Mouse (Mus musculus): ENCODE measurements at regions not wholly inside any gene's neighbourhood (a gene's known extent, or its start where the extent isn't known, plus 50 kb on each side); places are given as distances from the start of the nearest gene placed in this dataset.

GRCm38 (mm10) chr3:131919476-131919875 is 165.6 kb upstream of the Dkk2 start:
- Histone ChIP-seq H3K4me3 (ENCODE audit: low read depth, low read length) (no peak overlapping the region), H3K4me1 (ENCODE audit: control insufficient read depth, low read depth, low read length) (no peaks in the 10 kb centered on the region), H3K9ac (ENCODE audit: low read depth, low read length) (no peak overlapping the region), H3K27ac (ENCODE audit: low read length) (no peak overlapping the region), H3K27me3 (ENCODE audit: control insufficient read depth, insufficient read depth, low read depth, low read length) (no peaks in the 10 kb centered on the region), H3K4me2 (ENCODE audit: low read depth, low read length) (no peak overlapping the region), H3K9me3 (replicated peaks; ENCODE audit: control insufficient read depth, low read length) (no peaks in the 10 kb centered on the region), H3K36me3 (ENCODE audit: control insufficient read depth, insufficient read depth) (no peaks in the 10 kb centered on the region)
- WGBS (ENCODE audit: insufficient replicate concordance) = 62% methylated on average over 12 of the region's 12 CpGs
- no peak for ATAC-seq (ENCODE audit: low read depth)

- no peaks in the 10 kb centered on the region for H3K9me3 ChIP-seq (replicated peaks; ENCODE audit: control insufficient read depth, low read length)
These were observed 163.9 kb upstream of the Dkk2 start for GRCm38 (mm10) chr3:131921161-131921560.

GRCm38 (mm10) chr3:131922733-131923132 is 162.4 kb upstream of the Dkk2 start:
- Histone ChIP-seq H3K9ac (ENCODE audit: low read depth, low read length) (no peak overlapping the region), H3K4me1 (ENCODE audit: control insufficient read depth, low read depth, low read length) (no peaks in the 10 kb centered on the region), H3K4me2 (ENCODE audit: low read depth, low read length) (no peak overlapping the region), H3K9me3 (replicated peaks; ENCODE audit: control insufficient read depth, low read length) (no peaks in the 10 kb centered on the region), H3K27ac (ENCODE audit: low read length) (no peak overlapping the region), H3K27me3 (ENCODE audit: control insufficient read depth, insufficient read depth, low read depth, low read length) (no peaks in the 10 kb centered on the region), H3K4me3 (ENCODE audit: low read depth, low read length) (no peak overlapping the region), H3K36me3 (ENCODE audit: control insufficient read depth, insufficient read depth) (no peaks in the 10 kb centered on the region)
- 26% methylated on average over 1 of the region's 1 CpGs for WGBS (ENCODE audit: insufficient replicate concordance)
- no peak for ATAC-seq (ENCODE audit: low read depth)

More at GRCm38 (mm10) chr3:131921161-131921560, 163.9 kb upstream of the Dkk2 start:
- Histone ChIP-seq H3K27ac (ENCODE audit: low read length) (no peak overlapping the region), H3K27me3 (ENCODE audit: control insufficient read depth, insufficient read depth, low read depth, low read length) (no peaks in the 10 kb centered on the region), H3K9ac (ENCODE audit: low read depth, low read length) (no peak overlapping the region), H3K4me3 (ENCODE audit: low read depth, low read length) (no peak overlapping the region), H3K4me2 (ENCODE audit: low read depth, low read length) (no peak overlapping the region), H3K36me3 (ENCODE audit: control insufficient read depth, insufficient read depth) (no peaks in the 10 kb centered on the region), H3K4me1 (ENCODE audit: control insufficient read depth, low read depth, low read length) (no peaks in the 10 kb centered on the region)
- ATAC-seq (ENCODE audit: low read depth) = no peak
- WGBS (ENCODE audit: insufficient replicate concordance) = 68% methylated on average over 6 of the region's 6 CpGs

- WGBS (ENCODE audit: insufficient replicate concordance) = 69% methylated on average over 7 of the region's 7 CpGs
- H3K9ac ChIP-seq (ENCODE audit: low read depth, low read length) = no peak overlapping the region
- H3K9me3 ChIP-seq (replicated peaks; ENCODE audit: control insufficient read depth, low read length) = no peaks in the 10 kb centered on the region; the same call in 1 of the 2 replicates
These were observed 144.2 kb upstream of the Dkk2 start for GRCm38 (mm10) chr3:131940896-131941295.

GRCm38 (mm10) chr3:131941961-131942753 is 142.9 kb upstream of the Dkk2 start:
- 37% methylated on average over 24 of the region's 24 CpGs for WGBS (ENCODE audit: insufficient replicate concordance)
- Histone ChIP-seq H3K4me2 (ENCODE audit: low read depth, low read length) (no peak overlapping the region), H3K27me3 (ENCODE audit: control insufficient read depth, insufficient read depth, low read depth, low read length) (no peaks in the 10 kb centered on the region), H3K4me3 (ENCODE audit: low read depth, low read length) (no peak overlapping the region), H3K4me1 (ENCODE audit: control insufficient read depth, low read depth, low read length) (no peaks in the 10 kb centered on the region), H3K36me3 (ENCODE audit: control insufficient read depth, insufficient read depth) (no peaks in the 10 kb centered on the region), H3K9ac (ENCODE audit: low read depth, low read length) (no peak overlapping the region), H3K27ac (ENCODE audit: low read length) (no peak overlapping the region), H3K9me3 (replicated peaks; ENCODE audit: control insufficient read depth, low read length) (no peaks in the 10 kb centered on the region; the same call in 1 of the 2 replicates)
- ATAC-seq (ENCODE audit: low read depth) = no peak

More at GRCm38 (mm10) chr3:131940896-131941295, 144.2 kb upstream of the Dkk2 start:
- Histone ChIP-seq H3K27ac (ENCODE audit: low read length) (no peak overlapping the region), H3K27me3 (ENCODE audit: control insufficient read depth, insufficient read depth, low read depth, low read length) (no peaks in the 10 kb centered on the region), H3K36me3 (ENCODE audit: control insufficient read depth, insufficient read depth) (no peaks in the 10 kb centered on the region), H3K4me3 (ENCODE audit: low read depth, low read length) (no peak overlapping the region), H3K4me1 (ENCODE audit: control insufficient read depth, low read depth, low read length) (no peaks in the 10 kb centered on the region), H3K4me2 (ENCODE audit: low read depth, low read length) (no peak overlapping the region)
- ATAC-seq (ENCODE audit: low read depth) = no peak

GRCm38 (mm10) chr3:131943436-131943835 is 141.7 kb upstream of the Dkk2 start:
- H3K9ac ChIP-seq (ENCODE audit: low read depth, low read length) = no peak overlapping the region
- H3K4me2 ChIP-seq (ENCODE audit: low read depth, low read length) = no peak overlapping the region
- no peak for ATAC-seq (ENCODE audit: low read depth)
- H3K27me3 ChIP-seq (ENCODE audit: control insufficient read depth, insufficient read depth, low read depth, low read length) = no peaks in the 10 kb centered on the region
- no peak overlapping the region for H3K27ac ChIP-seq (ENCODE audit: low read length)
- no peaks in the 10 kb centered on the region; the same call in 1 of the 2 replicates for H3K9me3 ChIP-seq (replicated peaks; ENCODE audit: control insufficient read depth, low read length)
- WGBS (ENCODE audit: insufficient replicate concordance) = 67% methylated on average over 7 of the region's 7 CpGs
- H3K36me3 ChIP-seq (ENCODE audit: control insufficient read depth, insufficient read depth) = no peaks in the 10 kb centered on the region
- no peaks in the 10 kb centered on the region for H3K4me1 ChIP-seq (ENCODE audit: control insufficient read depth, low read depth, low read length)
- no peak overlapping the region for H3K4me3 ChIP-seq (ENCODE audit: low read depth, low read length)

- WGBS (ENCODE audit: insufficient replicate concordance) = 86% methylated on average over 11 of the region's 11 CpGs
- Histone ChIP-seq H3K9ac (ENCODE audit: low read depth, low read length) (no peak overlapping the region), H3K4me1 (ENCODE audit: control insufficient read depth, low read depth, low read length) (no peaks in the 10 kb centered on the region), H3K36me3 (ENCODE audit: control insufficient read depth, insufficient read depth) (no peaks in the 10 kb centered on the region), H3K9me3 (replicated peaks; ENCODE audit: control insufficient read depth, low read length) (no peaks in the 10 kb centered on the region), H3K27ac (ENCODE audit: low read length) (no peak overlapping the region), H3K27me3 (ENCODE audit: control insufficient read depth, insufficient read depth, low read depth, low read length) (no peaks in the 10 kb centered on the region), H3K4me3 (ENCODE audit: low read depth, low read length) (no peak overlapping the region), H3K4me2 (ENCODE audit: low read depth, low read length) (no peak overlapping the region)
- no peak for ATAC-seq (ENCODE audit: low read depth)
These were observed 129.3 kb upstream of the Dkk2 start for GRCm38 (mm10) chr3:131955771-131956170.

GRCm38 (mm10) chr3:131960636-131961035 is 124.5 kb upstream of the Dkk2 start:
- Histone ChIP-seq H3K4me2 (ENCODE audit: low read depth, low read length) (no peak overlapping the region), H3K4me3 (ENCODE audit: low read depth, low read length) (no peak overlapping the region), H3K9ac (ENCODE audit: low read depth, low read length) (no peak overlapping the region), H3K36me3 (ENCODE audit: control insufficient read depth, insufficient read depth) (no peaks in the 10 kb centered on the region), H3K27me3 (ENCODE audit: control insufficient read depth, insufficient read depth, low read depth, low read length) (no peaks in the 10 kb centered on the region), H3K9me3 (replicated peaks; ENCODE audit: control insufficient read depth, low read length) (no peaks in the 10 kb centered on the region), H3K4me1 (ENCODE audit: control insufficient read depth, low read depth, low read length) (no peaks in the 10 kb centered on the region), H3K27ac (ENCODE audit: low read length) (no peak overlapping the region)
- no peak for ATAC-seq (ENCODE audit: low read depth)
- WGBS (ENCODE audit: insufficient replicate concordance) = 69% methylated on average over 1 of the region's 1 CpGs

GRCm38 (mm10) chr3:131961571-131961970 is 123.5 kb upstream of the Dkk2 start:
- H3K9ac ChIP-seq (ENCODE audit: low read depth, low read length) = no peak overlapping the region
- no peaks in the 10 kb centered on the region for H3K9me3 ChIP-seq (replicated peaks; ENCODE audit: control insufficient read depth, low read length)
- no peak overlapping the region for H3K27ac ChIP-seq (ENCODE audit: low read length)
- H3K4me1 ChIP-seq (ENCODE audit: control insufficient read depth, low read depth, low read length) = no peaks in the 10 kb centered on the region
- ATAC-seq (ENCODE audit: low read depth) = no peak
- H3K4me2 ChIP-seq (ENCODE audit: low read depth, low read length) = no peak overlapping the region
- no peaks in the 10 kb centered on the region for H3K27me3 ChIP-seq (ENCODE audit: control insufficient read depth, insufficient read depth, low read depth, low read length)
- H3K4me3 ChIP-seq (ENCODE audit: low read depth, low read length) = no peak overlapping the region
- H3K36me3 ChIP-seq (ENCODE audit: control insufficient read depth, insufficient read depth) = no peaks in the 10 kb centered on the region
